Mouse (Mus musculus) urinary bladder, postnatal 14 days (tissue): ENCODE data around the gene Iqcc.

Experiments used
- DNase-seq: peaks from one replicate; pipeline ENCODE4 v3.0.0; 2021; ENCODE audit warnings: low spot score

Iqcc gene

DNA sequence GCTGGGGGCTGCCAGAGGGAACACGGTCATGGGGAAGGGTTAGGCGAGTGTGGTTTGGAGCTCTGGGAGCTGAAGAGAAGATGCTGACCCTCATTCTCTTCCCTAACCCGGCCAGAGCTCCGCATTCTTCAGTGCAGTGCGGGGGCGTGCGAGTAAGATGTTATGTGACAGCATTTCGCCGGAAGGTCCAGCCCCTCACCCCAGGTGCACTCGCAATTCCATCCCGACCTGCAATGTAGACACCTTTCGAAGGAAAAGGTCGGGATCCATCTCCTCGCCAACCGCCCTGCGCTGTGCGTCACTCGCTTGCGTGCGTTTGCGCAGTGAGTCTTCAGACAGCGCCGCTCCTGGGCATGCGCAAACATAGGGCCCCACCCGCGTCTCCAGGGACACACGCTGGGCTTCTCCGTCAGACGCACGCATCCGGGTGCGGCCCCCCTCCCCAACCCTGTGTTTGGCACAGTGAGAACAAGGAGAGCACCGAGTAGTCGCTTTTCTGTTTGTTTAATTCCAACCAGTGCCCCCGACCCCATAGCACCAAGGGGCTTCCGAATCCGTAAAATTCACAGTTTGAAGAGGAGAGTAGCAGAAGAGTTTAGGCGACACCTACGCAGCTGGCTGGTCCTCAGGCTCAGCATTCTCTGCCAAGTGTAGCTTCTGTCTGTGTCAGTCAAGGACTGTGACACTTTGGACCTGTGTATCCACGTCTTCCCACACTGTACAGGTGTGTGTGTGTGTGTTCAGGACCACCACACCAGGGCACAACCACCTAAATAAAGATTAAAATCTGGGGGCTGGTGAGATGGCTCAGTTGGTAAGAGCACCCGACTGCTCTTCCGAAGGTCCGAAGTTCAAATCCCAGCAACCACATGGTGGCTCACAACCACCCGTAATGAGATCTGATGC lies at the start of gene Iqcc:
Gene Iqcc (minus strand): TSS at position 314 of the 906 bp plus-strand sequence.
- DNase-seq: peak; percentile 97

DNA sequence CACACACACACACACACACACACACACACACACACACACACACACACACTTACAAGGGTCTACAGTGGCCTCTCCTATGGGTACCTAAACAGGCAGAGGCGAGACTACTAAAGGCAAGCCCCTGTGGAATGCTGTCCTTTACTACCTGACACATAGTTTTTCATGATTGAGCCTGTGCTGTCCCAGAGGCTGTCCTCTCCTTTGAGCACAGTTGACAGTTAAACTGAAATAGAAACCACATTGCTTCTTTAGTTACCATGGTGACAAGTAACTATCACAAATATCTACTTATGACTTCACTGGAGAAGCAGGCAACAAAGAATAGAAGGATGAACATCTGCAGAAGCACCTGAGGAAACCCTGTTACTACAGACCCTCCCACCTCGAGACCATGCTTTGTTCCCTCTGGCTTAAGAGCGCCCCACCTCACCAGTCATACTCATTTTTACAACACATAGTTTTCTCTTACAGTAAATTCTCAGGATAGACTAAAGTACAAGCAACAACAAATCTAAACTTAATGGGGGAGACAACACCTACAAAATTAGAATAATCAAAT lies 43.4 kb upstream of the Iqcc start:
- DNase-seq: no peak

- DNase-seq: no peak
These were observed 42.7 kb upstream of the Iqcc start for GRCm38 (mm10) chr4:129661584-129661983.

- DNase-seq: no peak
These were observed 35.9 kb upstream of the Iqcc start for GRCm38 (mm10) chr4:129654770-129655169.

- no peak for DNase-seq
These were observed 31.5 kb upstream of the Iqcc start for GRCm38 (mm10) chr4:129650359-129650758.

DNA sequence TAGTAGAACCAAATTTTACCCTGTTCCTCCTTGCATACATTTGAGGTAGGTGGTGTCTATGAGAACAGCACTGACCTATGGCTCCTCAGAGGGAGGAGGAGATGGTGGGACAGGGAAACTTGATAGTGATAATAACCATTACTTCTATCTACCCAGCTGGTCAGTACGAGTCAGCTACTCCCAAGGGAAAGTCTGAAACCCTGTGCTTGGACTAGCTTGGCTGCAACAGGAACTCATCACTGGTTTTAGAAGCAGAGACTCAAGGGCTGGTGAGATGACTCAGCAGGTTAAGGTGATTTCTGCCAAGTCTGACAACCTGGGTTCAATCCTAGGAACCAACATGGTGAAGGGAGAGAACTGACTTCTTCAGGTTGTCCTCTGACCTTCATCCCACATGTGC lies 29.8 kb upstream of the Iqcc start:
- DNase-seq: no peak

- DNase-seq: no peak
These were observed 26.3 kb upstream of the Iqcc start for GRCm38 (mm10) chr4:129645204-129645603.

GRCm38 (mm10) chr4:129641756-129642155 lies 22.9 kb upstream of the Iqcc start:
- no peak for DNase-seq

DNA sequence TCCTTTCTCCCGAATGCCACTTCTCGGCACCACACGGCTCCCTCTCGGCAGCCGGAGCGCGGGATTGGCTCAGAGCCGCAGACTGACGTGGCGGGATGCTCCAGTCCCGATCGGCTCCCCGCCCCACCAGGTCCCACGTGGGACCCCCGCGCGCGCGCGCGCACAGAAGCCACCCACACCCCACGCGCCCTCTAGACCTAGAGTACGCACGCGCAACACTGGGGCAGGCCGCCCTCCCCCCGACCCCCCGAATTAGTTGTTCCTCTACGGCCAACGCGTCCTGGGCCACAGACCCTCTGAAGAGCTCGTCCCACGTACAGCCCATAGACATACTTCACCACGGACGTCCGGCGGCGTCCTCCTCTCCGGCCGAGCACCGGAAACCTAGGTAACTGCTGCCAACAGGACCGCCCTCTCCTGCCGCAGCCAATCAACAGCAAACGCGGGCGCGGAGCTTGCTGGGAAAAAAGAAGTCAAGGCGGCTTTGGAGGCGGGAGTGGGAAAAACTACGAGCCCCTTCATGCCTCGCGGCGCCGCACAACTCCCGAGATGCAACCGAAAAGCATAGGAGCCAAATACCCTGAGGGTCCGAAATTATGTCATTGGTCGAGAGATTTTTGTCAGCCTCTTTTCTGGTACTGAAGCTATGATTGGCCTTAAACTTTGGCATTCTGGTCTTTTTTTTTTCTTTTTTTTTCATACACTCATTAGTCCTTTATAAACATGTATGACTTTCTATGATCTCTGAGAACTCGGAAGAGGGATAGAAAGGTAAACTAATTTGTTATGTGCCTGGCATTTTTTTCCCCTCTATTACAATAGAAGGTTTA lies 22.0 kb upstream of the Iqcc start, which contains the start of gene Txlna:
Gene Txlna (minus strand): TSS at position 428 of the 830 bp plus-strand sequence.
- peak; percentile 97 for DNase-seq

DNA sequence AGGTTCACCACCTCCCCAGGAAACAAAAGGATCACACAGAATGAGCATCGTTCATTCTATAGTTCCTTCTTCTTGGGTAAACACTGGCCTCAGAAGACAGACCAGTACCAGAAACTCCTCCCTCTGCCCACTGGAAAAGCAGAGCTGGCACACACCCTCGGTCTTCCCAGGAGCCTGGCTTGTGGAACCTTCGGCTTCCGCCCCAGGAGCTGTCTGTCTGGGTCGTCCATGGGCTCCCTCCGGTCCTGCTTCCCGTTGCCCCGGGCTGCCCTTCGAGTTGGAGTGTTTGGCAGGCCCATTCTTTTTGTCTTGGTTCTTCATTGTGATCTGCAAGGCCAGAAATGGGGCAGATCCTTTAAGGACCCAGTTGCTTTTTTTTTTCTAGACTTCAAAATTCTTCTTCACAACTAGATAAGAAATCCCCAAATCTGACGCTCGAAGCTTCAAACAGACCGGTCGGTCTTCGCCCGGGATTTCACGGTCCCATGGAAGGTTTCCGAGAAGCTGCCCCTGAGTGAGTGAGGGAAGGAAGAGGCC lies 21.3 kb upstream of the Iqcc start:
- peak; percentile 54 for DNase-seq

DNA sequence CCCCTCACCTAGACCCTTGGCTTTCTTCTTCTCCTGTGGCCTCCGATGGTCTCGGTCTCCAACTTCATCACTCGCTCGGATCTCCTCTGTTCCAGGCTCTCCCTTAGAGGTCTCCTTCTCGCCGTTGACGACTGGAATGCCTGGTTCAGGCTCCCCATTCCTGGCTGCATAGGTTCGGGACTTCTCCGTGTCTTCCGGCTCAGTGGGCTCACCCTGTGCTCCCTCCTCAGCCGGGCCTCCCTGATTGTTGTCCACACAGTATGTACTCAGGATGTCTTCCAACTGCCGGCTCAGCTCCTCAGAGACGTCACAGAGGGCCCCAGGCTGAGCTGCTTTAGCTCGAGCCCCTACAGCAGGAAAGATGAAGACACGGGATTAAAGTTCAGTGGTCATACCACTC lies 20.3 kb upstream of the Iqcc start:
- DNase-seq: no peak

DNA sequence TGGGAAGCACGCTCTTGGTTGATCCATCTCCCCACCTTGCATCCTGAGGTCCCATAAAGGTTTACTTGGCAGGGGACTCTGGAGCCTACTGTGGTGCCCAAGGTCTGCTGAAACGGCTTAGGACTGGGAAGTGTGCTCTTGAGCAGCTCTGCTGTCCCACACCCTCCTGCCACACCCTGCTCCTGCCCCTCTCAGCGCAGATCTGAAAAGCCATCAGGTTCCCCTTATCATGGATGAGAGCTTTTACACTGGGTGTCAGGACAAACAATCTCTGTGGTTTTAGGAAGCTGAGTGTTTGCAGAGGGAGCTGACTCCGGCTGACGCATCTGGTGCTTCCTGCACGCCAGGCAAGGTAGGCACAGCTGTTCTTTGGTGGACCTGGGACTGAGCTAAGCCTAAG lies 15.0 kb upstream of the Iqcc start:
- no peak for DNase-seq

DNA sequence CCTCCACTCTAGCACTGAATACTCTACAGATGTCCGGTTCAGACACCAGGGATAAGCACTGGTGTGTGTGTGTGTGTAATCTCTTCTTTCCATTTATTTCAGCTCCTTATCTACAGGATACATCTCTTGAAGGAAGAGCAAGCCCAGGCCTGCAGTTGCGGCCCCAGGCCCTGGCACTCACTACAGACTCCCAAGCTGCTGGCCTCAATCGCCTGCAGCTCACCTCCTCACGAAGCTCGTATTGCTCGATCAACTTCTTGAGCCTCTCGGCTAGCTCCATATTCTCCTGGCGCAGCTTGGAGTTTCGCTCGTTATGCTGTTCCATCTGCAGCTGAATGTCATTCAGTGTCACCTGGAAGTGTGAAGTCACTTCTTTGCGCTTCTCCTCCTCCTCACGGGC lies 13.0 kb upstream of the Iqcc start:
- DNase-seq: no peak

DNA sequence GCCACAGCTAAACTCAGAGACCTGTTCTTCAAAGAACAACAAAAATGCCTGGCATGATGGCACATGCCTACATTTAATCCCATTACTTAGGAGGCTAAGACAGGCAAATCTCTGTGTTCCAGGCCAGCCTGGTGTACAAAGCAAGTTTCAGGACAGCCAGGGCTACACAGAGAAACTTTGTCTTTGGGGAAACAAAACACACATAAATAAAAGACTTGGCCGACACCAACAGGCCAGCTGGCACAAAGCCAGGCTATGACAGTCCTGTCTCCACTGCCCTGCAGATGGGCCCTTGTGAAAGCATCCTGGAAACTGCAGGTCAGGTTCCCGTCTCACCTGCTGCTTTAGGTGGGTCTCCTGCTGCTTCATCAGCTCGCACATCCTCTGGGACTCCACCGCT lies 12.0 kb upstream of the Iqcc start:
- no peak for DNase-seq

- no peak for DNase-seq
These were observed 7.1 kb upstream of the Iqcc start for GRCm38 (mm10) chr4:129626035-129626434.

- no peak for DNase-seq
These were observed 6.6 kb upstream of the Iqcc start for GRCm38 (mm10) chr4:129625496-129625895.

DNA sequence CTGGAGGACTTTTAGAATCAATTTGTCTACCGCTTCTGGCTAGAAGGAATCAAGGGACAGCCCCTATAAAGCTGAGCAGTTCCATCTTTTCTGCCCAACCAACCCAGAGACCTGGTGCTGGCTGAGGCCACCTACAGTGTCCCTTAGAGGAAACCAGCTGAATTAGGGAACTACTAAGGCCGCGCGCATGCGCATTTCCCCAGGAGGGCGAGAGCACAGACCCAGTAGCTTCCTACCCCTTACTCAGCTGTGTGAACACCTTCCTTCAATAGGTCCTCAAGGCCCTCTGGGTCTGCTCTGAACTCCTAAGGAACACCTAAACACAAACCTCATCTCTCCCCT lies 6.1 kb upstream of the Iqcc start:
- DNase-seq: peak; percentile 41

- DNase-seq: peak; percentile 83
These were observed 5.6 kb upstream of the Iqcc start for GRCm38 (mm10) chr4:129624281-129625028.

DNA sequence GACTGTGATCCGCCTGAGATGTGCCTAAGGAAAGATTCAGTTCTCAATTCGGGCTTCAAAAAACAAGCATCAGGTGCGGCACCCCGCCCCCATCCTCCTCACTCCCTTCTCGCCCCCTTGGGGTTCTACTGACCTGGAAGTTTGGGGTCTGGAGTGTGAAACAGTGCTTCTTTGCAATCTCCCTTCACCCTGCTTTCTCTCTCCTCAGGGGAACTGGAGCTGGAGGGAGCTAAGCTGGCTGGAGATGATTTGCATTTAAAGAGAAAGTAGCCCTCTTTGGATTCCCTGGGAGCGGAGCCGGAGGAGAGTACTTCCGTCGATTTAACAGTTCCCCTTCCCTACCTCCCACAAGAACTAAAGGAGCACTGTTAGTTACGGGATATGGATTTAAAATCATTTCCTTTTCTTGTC lies 4.8 kb upstream of the Iqcc start, which contains the start of gene Ccdc28b:
Gene Ccdc28b (minus strand): TSS at position 267 of the 411 bp plus-strand sequence.
- DNase-seq: peak; percentile 53

DNA sequence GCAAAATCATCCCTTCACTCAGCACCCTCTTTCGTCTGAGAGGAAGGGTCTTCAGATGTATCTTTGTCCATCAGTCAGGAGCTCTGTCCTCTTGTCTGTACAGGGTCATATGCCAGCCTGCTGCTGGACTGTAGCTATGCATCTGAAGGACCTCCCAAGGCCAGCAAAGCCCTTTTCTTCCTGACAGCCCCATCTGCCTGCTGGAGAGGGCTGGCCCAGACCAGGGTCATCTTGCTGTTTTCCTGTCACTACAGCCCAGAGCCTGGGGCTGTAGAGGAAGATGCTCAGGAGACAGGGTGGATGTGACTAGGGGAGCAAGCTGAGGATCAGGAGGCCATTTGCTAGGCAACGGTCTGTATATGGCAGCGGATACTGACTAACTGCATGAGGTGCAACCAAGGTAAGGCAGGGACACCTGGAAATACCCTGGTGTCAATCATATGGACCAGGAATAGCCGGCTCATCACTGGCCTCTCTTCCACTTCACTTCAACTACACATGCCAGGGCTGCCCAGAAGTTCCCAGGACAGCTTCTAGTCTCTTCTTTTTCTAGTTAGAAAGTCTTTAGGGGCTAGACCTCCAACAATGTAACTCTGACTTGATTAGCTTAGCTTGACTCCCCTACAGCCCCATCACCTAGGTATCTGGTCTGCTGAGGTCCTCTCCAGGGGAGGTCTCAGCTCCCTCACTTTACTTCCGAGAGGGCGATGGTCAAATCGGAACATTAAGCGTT lies 4.1 kb upstream of the Iqcc start:
- DNase-seq: no peak
